Mouse (Mus musculus) bone marrow, adult 2 months (tissue): ENCODE data around the gene Gpr149. TPM values are rescaled to one million over a fixed set of nuclear protein-coding genes. Genes with fewer than 3 reads are reported as not detected.

Source experiments
- H3K27ac ChIP-seq: fragments of 200-500 bp; 2 replicates; pipeline ENCODE4 v1.5.1; 2012; ENCODE audit warnings: low read depth, mild to moderate bottlenecking, control low read depth, inconsistent platforms, low read length; ENCODE audit not compliant: control insufficient read depth, poor library complexity, insufficient read depth
- H3K4me1 ChIP-seq: fragments of 200-500 bp; 2 replicates; pipeline ENCODE4 v1.6.1; 2011; ENCODE audit warnings: low read length; ENCODE audit not compliant: control insufficient read depth, insufficient read depth
- H3K4me3 ChIP-seq: fragments of 200-500 bp; replicated peaks from 2 replicates; pipeline ENCODE3; 2011; ENCODE audit warnings: mild to moderate bottlenecking, low read depth, low read length, control low read depth; ENCODE audit not compliant: control insufficient read depth
- CTCF ChIP-seq: fragments of 200-500 bp; IDR thresholded peaks from 2 replicates; pipeline ENCODE4 v1.5.1; 2011; ENCODE audit warnings: low read length, control low read depth; ENCODE audit not compliant: control insufficient read depth, insufficient read depth
- POLR2A ChIP-seq: fragments of 200-500 bp; IDR thresholded peaks from 2 replicates; pipeline ENCODE4 v1.6.1; 2011; ENCODE audit warnings: low read depth, mild to moderate bottlenecking, control low read depth, low read length, borderline replicate concordance; ENCODE audit not compliant: control insufficient read depth
- WGBS: fragments of 180-500 bp; shearing (Covaris S2); methylation state at CpG from one replicate; pipeline ENCODE4 v1.1.7; 2018; 5-methylcytosine and 5-hydroxymethylcytosine counted together
- polyA plus RNA-seq: library from polyadenylated mRNA; stranded (reverse); fragments of >200 nt; gene quantifications from 2 replicates; pipeline ENCODE4 v1.2.4, GENCODE M21; 2011; ENCODE audit warnings: low replicate concordance; ENCODE audit not compliant: missing spikeins, insufficient read depth, insufficient read length

Gene Gpr149
- polyA plus RNA-seq, 1 experiment = not detected

GRCm38 (mm10) chr3:62484340-62484739, 120.6 kb downstream of the Gpr149 start:
- Histone ChIP-seq H3K4me1 (no peaks in the 10 kb centered on the region), H3K4me3 (no peak overlapping the region), H3K27ac (no peak overlapping the region)
- WGBS = 84% methylated on average over 2 of the region's 2 CpGs
- TF ChIP-seq CTCF = no peak
- no peak for TF ChIP-seq POLR2A

Other genes with a start within 250 kb of the Gpr149 start
- gene Dhx36, start 98.1 kb downstream of the Gpr149 start, polyA plus RNA-seq = 12.4 and 17.4 TPM in 2 replicates